Mouse (Mus musculus) layer of hippocampus, postnatal 25 days (tissue): ENCODE results near the gene Gpr84. TPM values are rescaled to one million over a fixed set of nuclear protein-coding genes. Genes with fewer than 3 reads are reported as not detected.
"Not testable (repeated sequence)": the region's sequence is repeated elsewhere in the genome, so short reads cannot be mapped to it uniquely, and the experiment has no call there.

Experiments used
- DNase-seq, 2 experiments: peaks; one replicate each; pipeline ENCODE4 v3.0.0; 2022; ENCODE audit warnings: mixed read lengths in 2 of 2, low spot score in 1 of 2; ENCODE audit errors: extremely low spot score in 1 of 2
- total RNA-seq, 2 experiments: library from RNA; stranded (reverse); gene quantifications; 2 replicates each; pipeline ENCODE4 v1.2.3; 2021

Gene Gpr84
- total RNA-seq, 2 experiments from 2014 or later, result 0.66 to 1.1 TPM

DNA sequence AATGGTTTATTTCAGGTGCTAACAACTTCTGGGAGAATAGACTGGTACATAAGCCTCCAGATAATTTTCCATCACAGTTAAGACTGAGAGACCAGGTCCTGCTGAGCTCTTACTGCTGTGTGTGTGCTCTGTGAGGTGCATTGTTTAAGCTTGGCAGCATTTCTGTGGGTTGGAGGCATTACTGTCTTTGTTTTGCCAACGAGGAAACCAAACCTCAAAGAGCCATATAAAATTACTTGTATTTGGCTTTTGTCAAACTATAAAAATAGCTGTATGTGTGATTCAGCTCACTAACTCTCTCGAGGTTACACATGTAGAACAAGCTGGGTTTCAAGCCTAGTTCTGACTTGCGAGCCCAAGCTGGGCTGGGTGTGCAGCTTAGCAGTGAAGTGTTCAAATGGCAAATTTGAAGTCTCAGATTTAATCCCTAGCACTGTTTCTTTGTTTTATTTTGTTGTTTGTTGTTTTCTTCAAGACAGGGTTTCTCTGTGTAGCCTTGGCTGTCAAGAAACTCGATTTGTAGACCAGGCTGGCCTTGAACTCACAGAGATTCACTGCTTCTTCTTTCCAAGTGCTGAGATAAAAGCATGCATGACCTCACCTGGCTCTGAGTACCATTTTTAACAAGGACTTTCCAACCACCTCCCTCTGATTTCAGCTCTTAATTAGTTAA, 17.6 kb downstream of the Gpr84 start:
- DNase-seq, result no peak

DNA sequence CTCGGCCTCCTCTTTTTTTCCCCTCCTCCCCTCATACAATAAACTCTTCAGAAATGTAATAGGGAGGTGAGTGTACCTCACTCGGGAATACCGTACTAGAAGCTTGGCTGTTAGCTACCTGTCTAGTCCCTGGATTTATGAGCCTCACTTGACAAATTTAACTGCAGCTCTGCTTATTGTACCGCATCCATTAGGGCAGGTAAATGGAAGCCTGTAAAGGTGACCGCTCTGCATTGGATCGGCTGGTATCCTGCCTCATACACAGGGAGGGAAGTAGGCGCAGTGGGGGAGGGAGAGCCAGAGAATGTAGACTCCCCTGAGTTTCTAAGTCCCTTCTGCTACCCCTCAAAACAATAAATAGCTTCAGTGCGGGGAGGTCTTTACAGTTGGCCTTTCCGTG, 19.6 kb downstream of the Gpr84 start:
- DNase-seq, result no peak

DNA sequence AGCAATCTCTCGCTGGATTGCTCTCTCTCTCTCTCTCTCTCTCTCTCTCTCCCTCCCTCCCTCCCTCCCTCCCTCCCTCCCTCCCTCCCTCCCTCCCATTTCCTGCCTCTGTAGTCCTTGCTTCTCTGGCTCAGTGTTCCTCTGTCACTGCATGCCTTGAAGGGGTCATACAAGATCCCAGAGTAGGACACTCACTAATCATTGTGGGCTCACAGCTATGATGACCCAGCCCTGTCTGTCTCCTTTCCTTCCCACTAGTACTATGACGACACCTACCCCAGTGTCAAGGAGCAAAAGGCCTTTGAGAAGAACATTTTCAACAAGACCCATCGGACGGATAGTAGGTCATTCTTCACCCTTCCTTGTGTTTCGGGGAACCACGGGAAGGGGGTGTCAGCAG, 20.0 kb downstream of the Gpr84 start:
- DNase-seq, result no peak

DNA sequence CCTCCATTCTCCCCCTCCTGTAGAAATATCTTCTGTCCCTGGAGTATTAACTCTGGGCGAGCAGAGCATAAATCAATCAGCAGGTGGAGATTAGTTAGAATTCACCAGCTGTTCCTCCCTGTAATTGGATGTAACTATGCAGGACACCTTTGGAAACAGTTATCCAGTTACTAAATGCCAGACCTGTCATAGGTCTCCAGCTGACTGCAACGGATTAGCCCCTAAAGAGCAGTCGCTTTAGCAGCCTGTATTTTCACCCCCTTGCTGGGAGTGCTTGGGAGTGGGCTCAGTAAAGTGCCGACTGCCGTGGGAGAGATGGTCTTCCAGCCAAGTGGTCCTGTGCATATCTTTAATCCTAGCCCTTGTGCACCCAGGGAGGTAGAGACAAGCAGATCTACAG, 20.8 kb downstream of the Gpr84 start:
- no peak for DNase-seq

DNA sequence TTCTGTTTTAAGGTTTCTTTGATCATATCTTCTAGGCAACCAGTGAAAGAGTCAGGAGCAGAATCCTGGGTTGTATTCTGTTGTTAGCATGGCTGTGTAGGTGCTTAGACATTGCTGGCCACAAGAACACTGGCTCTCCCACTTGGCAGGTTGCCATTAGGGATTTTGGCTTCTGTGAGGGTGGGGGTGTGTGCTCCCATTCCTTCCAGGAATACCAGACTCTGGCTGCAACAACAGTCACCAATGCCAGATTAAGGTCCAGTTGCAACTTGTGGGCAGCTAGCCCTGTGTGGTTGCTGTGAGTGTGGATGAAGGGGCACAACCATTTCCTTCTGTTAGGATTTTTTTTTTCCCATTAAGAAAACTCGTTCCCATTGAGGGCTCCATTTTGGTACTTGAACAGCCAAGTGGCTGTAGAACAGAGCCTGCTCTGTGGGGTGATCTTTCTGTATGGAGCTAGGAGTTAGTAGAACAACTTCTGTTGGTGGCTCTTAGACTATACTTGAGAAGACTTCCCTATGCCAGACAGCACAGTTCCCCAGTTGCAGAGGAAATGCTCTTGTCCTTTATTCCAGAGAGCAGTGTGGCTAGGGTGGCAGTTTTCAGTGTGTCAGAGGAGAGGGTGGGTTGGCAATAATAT, 24.5 kb downstream of the Gpr84 start:
- DNase-seq, result no peak

DNA sequence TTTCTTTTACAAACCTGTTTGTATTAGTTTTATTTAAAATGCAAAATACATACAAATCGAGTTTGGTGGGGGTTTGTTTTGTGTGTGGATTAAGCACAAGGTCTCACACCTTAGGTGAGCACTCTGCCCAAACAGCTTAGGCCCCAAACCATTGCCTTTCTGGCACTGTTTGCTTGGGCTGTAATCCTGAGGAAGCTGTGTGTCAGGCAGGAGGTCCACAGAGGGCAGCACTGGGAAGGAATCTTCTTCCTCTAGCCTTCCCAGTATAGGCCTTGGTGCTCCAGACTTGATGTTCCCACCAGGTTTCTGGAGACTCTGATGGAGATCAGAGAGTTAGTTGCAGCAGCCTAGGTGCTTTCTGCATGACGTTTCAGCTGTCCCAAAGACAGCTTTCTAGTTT, 25.8 kb downstream of the Gpr84 start:
- DNase-seq, result no peak

DNA sequence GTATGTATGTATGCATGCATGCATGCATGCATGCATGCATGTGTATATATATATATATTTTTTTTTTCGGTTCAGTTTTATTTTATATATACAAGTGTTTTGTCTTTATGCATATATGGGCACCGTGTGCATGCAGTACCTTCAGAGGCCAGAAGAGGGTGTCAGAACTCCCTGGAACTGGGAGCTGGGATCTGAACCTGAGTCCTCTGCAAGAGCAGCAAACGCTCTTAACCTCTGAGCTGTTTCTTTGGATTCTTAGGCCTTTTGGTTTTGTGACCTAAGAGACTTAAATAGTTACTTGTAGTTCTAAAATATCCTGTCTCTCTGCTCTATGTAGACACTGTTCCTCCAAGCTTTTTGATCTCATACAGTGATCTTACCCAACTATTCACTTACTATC, 26.3 kb downstream of the Gpr84 start:
- DNase-seq, result peak in 1 of 2 experiments; percentile 47

DNA sequence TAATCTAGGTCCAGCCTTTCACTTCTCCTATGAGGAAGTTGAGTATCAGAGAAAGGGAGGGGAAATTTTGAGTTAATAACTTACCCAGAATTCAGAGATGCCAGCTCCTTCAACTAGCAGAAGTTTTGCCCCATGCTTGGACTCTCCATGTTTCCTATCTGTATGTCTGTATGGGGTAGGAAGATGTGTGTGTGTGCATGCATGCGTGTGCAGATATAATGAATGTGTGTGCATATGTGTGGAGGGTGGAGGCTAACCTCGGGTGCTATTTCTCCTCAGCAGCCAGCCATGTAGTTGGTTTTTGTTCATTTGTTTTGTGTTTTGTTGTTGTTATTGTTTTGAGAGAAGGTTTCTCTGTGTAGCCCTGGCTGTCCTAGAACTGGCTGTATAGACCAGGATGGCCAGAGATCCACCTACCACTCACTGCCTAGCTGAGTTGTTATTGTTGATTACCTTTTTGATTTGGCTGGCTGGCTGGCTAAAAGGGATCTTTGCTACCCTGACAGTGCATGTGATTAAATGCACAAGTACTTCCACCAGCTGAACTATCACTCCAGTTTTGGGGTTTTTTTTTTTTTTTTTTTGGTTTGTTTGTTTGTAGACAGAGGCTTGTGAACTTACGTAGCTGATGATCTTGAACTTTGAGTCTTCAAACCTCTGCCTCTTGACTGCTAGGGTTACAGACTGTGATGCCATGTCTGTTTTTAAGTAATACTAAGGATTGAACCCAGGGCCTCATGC, 28.8 kb downstream of the Gpr84 start:
- no peak for DNase-seq

DNA sequence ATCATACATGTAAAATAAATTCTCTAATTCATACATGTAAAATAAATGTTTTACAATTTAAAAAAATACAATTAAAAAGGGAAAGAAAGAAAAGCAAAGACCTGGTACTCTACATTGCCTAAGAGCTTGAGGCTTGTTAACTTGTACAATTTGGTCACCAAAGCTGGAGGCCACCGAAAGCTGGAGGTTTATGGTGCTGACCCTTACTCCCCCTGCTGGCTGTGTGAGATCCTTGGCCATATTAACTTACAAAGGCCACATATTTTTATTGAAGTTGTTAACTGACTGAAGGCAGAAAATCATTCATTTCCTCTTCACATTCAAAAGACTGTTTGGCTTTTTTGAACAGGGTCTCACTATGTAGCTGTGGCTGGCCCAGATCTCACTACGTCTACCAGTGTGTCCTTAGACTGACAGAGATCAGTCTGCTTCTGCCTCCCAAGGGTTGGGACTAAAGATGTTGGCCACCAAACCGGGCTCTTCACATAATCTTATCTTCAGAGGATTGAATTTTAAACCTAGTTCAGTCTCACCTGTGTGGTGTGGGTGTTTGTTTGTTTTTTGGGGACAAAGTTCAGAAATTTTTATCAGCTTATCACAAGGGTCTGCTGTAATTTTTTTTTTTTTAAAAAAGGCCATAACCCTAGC, 29.5 kb downstream of the Gpr84 start:
- DNase-seq, result no peak

DNA sequence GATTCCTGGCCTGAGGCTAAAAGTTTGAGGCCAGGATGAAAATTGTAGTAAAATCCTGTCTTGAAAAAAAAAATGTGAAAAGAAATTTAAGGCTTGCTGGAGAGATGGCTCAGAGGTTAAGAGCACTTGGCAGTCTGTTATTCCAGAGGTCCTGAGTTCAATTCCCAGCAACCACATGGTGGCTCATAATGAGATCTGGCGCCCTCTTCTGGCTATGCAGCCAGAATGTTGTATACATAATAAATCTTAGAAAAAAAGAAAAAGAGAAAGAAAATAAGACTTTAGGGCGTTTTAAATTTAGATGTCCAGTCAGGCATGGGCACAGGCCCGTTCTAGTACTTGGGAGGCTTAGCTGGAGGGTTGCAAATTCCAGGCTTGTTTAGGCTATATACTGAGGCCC, 30.7 kb downstream of the Gpr84 start:
- no peak for DNase-seq

DNA sequence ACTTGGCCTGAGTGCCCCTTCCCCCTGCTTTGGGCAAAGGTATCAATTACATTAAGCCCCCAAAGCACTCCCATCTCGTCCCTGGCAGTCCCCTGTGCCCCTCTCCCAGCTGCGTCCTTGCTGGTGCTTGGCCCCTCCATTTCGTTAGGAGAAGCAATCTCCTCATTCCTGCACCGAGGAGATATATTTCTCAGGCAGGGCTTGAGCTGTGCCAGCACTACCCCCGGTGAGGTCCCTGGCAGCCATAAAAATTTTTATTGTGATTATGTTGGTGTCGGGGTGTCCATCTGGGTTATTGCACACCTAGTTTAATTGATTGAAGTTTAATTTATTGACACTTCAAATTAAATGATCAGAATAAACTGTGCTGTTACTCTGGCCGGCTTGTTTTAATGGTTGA, 32.5 kb downstream of the Gpr84 start:
- DNase-seq, result no peak

DNA sequence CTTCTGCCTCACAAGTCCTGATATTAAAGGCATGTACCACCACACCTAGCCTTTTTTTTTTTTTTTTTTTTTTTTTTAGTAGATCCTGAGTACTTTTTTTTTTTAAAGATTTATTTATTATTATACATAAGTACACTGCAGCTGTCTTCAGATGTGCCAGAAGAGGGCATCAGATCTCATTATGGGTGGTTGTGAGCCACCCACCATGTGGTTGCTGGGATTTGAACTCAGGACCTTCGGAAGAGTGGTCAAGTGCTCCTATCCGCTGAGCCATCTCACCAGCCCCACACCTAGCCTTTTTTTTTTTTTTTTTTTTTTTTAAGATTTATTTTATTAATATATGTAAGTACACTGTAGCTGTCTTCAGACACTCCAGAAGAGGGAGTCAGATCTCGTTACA, 34.5 kb downstream of the Gpr84 start:
- DNase-seq, result not testable (repeated sequence)

DNA sequence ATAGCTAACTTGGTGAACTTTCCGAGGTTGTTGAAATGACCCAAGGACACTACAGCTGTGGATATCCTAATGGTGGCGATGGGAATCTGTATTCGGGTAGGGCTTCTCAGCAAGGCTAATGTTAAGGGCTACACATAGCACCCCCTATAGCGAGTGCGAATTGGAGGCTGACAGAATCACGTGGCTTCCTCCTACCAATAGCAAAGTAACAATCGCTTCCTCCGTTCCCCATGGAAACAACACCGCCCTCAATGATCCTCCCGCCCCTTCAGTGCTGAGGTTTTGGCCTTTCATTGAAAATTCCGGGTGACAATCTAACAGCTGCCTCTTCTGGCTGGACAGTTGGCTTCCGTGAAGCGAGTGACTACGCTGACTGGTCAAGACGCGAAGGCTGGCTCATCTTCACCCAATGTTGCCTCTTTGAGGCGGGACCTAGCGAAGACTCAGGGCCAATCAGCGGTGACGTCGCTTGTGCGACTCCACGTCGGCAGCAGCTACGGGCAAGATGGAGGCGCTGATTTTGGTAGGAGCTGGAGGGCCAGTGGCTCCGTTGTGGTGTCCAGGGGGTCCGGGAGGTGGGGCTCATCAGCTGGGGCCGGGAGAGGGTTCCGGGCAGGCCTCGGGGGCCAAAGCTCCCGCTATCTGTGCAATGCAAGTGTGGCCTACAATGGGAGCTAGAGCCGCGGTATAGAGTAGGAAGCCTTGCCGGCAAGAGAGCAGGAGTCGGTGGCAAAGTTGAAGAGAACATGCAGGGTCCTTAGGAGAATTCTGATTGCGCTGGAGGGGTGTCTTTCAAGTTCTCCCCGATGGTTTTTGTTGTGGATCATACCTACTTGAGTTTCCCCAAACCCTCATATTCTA, 37.8 kb downstream of the Gpr84 start, which contains the start of gene Copz1:
TSS of gene Copz1 (plus strand) at position 296 of the 861 bp plus-strand sequence.
- DNase-seq, result peak; percentile 82 to 89

DNA sequence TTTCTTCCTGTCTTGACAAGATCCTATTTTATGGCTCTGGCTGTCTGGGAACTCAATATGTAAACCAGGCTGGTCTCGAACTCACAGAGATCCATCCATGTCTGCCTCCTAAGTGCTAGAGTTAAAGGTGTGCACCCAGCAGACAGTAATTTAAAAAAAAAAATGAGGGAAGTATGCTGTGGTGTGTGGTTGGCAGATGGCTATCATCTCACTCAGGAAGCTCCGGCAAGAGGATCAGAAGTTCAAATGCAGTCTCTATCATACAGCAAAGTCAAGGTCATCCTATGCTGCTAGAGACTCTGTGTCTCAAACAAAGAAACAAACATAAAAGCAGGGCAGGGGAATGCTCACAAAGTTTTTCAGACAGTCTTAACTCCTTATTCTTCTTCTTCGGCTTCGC, 41.5 kb downstream of the Gpr84 start:
- DNase-seq, result no peak

DNA sequence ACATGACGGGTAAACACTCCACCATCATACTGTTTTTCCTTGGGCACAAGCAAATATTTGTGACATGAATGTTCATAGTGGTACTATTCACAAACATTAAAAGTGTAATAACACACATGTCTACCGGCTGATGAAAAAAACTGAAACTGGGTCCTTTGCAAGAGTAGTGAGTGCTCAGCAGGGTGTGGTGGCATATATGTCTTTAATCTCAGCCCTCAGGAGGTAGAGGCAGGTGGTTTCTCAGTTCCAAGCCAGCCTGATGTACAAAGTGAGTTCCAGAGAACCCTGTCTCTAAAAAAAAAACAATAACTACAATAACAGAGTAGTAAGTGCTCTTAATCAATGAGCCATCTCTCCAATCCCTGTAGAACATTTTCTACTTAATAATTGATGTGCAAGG, 45.6 kb downstream of the Gpr84 start:
- DNase-seq, result no peak

DNA sequence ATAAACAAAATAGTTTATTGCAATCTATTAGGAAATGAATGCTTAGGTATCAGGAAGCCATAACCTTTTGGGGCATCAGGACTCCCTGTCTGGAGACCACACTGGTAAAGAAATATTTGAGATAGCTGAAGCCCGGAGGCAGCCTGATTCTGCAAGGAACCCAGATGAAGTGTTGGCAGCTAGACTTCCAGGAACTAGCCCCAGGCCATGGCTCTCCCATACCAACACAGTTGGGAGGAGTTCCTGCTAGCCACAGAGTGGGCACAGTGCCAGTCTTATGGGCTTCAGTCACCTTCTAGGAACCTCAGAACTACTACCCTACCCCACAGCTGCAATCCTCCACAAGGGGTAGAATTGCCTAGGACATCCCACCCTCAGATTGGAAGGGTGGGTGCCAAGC, 50.4 kb downstream of the Gpr84 start:
- DNase-seq, result no peak

DNA sequence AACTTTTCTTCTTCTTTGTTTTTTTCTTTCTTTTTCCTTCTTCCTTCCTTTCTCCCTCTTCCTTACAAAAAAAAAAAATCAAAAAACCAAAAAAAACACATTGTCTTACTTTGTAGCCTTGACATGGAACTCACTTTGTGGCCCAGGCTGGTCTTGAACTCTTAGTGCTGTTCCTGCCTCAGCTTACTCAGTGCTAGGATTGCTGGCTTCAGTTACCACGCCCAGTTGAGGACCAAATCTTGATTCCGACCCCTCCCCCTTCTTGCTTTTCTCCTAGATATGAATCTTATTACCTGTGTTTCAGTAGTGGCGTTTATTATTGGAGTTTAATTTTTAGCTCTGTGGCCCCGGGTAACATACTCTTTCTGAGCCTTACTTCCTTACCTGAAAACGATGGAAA, 51.2 kb downstream of the Gpr84 start:
- DNase-seq, result no peak
